Mouse (Mus musculus) C2C12 (cell line): Measurements from ENCODE around the gene C2cd3.

Experiments
- CEBPB ChIP-seq: IDR thresholded peaks from one replicate; pipeline ENCODE4 v1.6.1; 2011; ENCODE audit warnings: low read depth, mild to moderate bottlenecking, control low read depth, moderate library complexity
- CTCF ChIP-seq: IDR thresholded peaks from one replicate; pipeline ENCODE4 v1.5.1; 2011; ENCODE audit not compliant: control insufficient read depth, insufficient read depth, insufficient read length
- MYOD1 ChIP-seq: IDR thresholded peaks from one replicate; pipeline ENCODE4 v1.6.1; 2011; ENCODE audit warnings: low read depth; ENCODE audit not compliant: control insufficient read depth, insufficient read length
- MYOG ChIP-seq: IDR thresholded peaks from one replicate; pipeline ENCODE4 v1.6.1; 2011; ENCODE audit not compliant: control insufficient read depth, insufficient read length; ENCODE audit errors: extremely low read depth
- USF1 ChIP-seq: IDR thresholded peaks from one replicate; pipeline ENCODE4 v1.6.1; 2011; ENCODE audit warnings: low read depth, mild to moderate bottlenecking, control low read depth, moderate library complexity

DNA sequence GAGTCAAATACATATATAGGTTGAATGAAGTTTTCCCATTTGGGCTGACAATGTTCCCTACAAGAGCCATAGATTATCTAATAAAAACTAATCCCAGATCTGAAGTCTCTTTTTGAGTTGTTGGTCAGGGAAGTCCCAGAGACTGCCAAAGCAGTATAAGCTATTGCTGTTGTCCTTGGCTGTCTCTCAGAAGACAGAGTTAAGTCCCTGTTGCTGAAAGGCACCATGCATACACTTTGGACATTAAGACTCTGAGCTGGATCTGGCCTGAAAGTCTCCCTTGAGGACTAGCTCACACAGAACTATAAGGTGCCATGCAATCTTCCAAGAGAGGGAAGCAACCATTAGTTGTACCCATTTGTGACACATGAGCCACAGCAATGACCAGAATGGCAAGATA, 14.2 kb upstream of the C2cd3 start:
- no peak for TF ChIP-seq CEBPB
- TF ChIP-seq CTCF: no peak
- no peak for TF ChIP-seq MYOG
- TF ChIP-seq USF1: no peak
- no peak for TF ChIP-seq MYOD1
